Mouse (Mus musculus): ENCODE measurements around the gene Psme3.

DNA sequence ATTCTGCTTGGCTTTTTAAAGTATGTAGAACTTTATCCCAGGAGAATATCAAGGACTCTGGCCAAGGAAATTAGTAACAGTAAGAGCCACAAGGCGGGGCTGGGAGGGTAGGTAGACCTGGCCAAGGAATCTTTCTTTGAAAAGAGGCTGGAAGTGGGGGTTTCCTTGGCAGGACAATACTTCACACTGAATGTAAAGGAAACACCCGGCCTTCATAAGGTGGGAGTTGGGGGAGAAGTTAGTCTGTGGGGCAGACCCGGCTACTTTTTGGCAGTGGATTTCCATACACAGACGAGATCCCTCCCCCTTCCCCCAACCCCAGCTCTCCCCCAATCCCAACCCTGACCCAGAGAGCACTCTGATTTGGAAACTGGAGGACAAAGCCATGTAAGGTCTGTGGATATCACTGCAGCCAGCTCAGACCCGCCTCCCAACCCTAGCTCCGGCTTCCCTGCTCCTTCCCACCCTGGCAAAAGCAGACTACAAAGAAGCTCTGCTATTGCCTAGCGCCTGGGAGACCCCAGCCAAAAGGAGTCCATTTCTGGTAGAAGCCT, 14.4 kb downstream of the Psme3 start, which contains the start of gene Aoc3:
- no peak for TF ChIP-seq CTCF (IDR thresholded peaks at IDR 0.05; ENCODE audit: low read depth)
- no peak for TF ChIP-seq EP300 (IDR thresholded peaks at IDR 0.05; ENCODE audit: low read depth)

Measured in liver, embryonic 14.5 days (tissue).